Mouse (Mus musculus): ENCODE measurements at regions not wholly inside any gene's neighbourhood (a gene's known extent, or its start where the extent isn't known, plus 50 kb on each side); places are given as distances from the start of the nearest gene placed in this dataset.

GRCm38 (mm10) chr7:78123386-78123785, 614.4 kb downstream of the Ntrk3 start:
- DNase-seq (ENCODE audit: low read depth, low spot score): no peak

GRCm38 (mm10) chr7:78121151-78121486, 616.7 kb downstream of the Ntrk3 start:
- DNase-seq (ENCODE audit: low read depth, low spot score): no peak

- no peak for DNase-seq (ENCODE audit: low read depth, low spot score)
Measured at GRCm38 (mm10) chr7:78120462-78121150, 617.2 kb downstream of the Ntrk3 start.

GRCm38 (mm10) chr7:78119809-78120208, 618.0 kb downstream of the Ntrk3 start:
- DNase-seq (ENCODE audit: low read depth, low spot score): no peak

GRCm38 (mm10) chr7:78111291-78111690, 626.5 kb downstream of the Ntrk3 start:
- no peak for DNase-seq (ENCODE audit: low read depth, low spot score)

- DNase-seq (ENCODE audit: low read depth, low spot score): no peak
Measured at GRCm38 (mm10) chr7:78103536-78104279, 634.1 kb downstream of the Ntrk3 start.

GRCm38 (mm10) chr7:78102396-78102795, 635.4 kb downstream of the Ntrk3 start:
- DNase-seq (ENCODE audit: low read depth, low spot score): no peak

- DNase-seq (ENCODE audit: low read depth, low spot score): no peak
Measured at GRCm38 (mm10) chr7:78086566-78087008, 651.2 kb downstream of the Ntrk3 start.

GRCm38 (mm10) chr7:78085783-78086565, 651.8 kb downstream of the Ntrk3 start:
- DNase-seq (ENCODE audit: low read depth, low spot score): no peak

GRCm38 (mm10) chr7:78079708-78080107, 658.1 kb downstream of the Ntrk3 start:
- DNase-seq (ENCODE audit: low read depth, low spot score): no peak

- no peak for DNase-seq (ENCODE audit: low read depth, low spot score)
Measured at GRCm38 (mm10) chr7:78071131-78071530, 666.7 kb downstream of the Ntrk3 start.

- no peak for DNase-seq (ENCODE audit: low read depth, low spot score)
Measured at GRCm38 (mm10) chr7:78061631-78062030, 676.2 kb downstream of the Ntrk3 start.

- DNase-seq (ENCODE audit: low read depth, low spot score): no peak
Measured at GRCm38 (mm10) chr7:78049606-78050005, 688.2 kb downstream of the Ntrk3 start.

- no peak for DNase-seq (ENCODE audit: low read depth, low spot score)
Measured at GRCm38 (mm10) chr7:78045456-78045855, 692.4 kb downstream of the Ntrk3 start.

- no peak for DNase-seq (ENCODE audit: low read depth, low spot score)
Measured at GRCm38 (mm10) chr7:78031032-78031431, 706.8 kb downstream of the Ntrk3 start.

- no peak for DNase-seq (ENCODE audit: low read depth, low spot score)
Measured at GRCm38 (mm10) chr7:78026992-78027615, 710.7 kb downstream of the Ntrk3 start.

GRCm38 (mm10) chr7:78023591-78023990, 714.2 kb downstream of the Ntrk3 start:
- DNase-seq (ENCODE audit: low read depth, low spot score): no peak

- DNase-seq (ENCODE audit: low read depth, low spot score): no peak
Measured at GRCm38 (mm10) chr7:78023075-78023474, 714.7 kb downstream of the Ntrk3 start.

GRCm38 (mm10) chr7:78013631-78014030, 724.2 kb downstream of the Ntrk3 start:
- no peak for DNase-seq (ENCODE audit: low read depth, low spot score)

- DNase-seq (ENCODE audit: low read depth, low spot score): no peak
Measured at GRCm38 (mm10) chr7:78003086-78003485, 734.7 kb downstream of the Ntrk3 start.

- no peak for DNase-seq (ENCODE audit: low read depth, low spot score)
Measured at GRCm38 (mm10) chr7:77993840-77994239, 744.0 kb downstream of the Ntrk3 start.

GRCm38 (mm10) chr7:77990150-77990549, 747.7 kb downstream of the Ntrk3 start:
- no peak for DNase-seq (ENCODE audit: low read depth, low spot score)

Measured in retina, adult 2 months (tissue).